ENCODE assay signal across 10 mouse cellular contexts in genomic region chr3:14667126-14667525, GRCm38 (mm10). TPM values are rescaled to one million over a fixed set of nuclear protein-coding genes. Genes with fewer than 3 reads are reported as not detected.
DNase-seq lines count a peak whose midpoint lies in the region; ATAC-seq and TF ChIP-seq lines count a peak whose summit lies in the region.
"Had no signal": no experiment of that assay in that cellular context is flagged by ENCODE, and none has a peak within 500 bp of the region (broad histone marks: within the 10 kb centered on the region; RNA-seq: fewer than 3 reads in every experiment).

No protein-coding gene starts in this region.

- no peaks in the 10 kb centered on the region for H3K4me1 ChIP-seq in kidney, embryonic 16.5 days (ENCODE audit: insufficient read depth, low read length)
- no peaks in the 10 kb centered on the region for H3K4me1 ChIP-seq in bone marrow, adult 2 months (ENCODE audit: control insufficient read depth, insufficient read depth, low read length)
- no peaks in the 10 kb centered on the region for H3K4me1 ChIP-seq in midbrain, embryonic 12.5 days
- H3K4me1 ChIP-seq: embryonic facial prominence, embryonic 15.5 days; lung, embryonic 15.5 days had no signal

- H3K9me3 ChIP-seq in kidney, embryonic 16.5 days (ENCODE audit: low read length): no peaks in the 10 kb centered on the region
- no peaks in the 10 kb centered on the region for H3K9me3 ChIP-seq in midbrain, embryonic 12.5 days
- H3K9me3 ChIP-seq: embryonic facial prominence, embryonic 15.5 days; lung, embryonic 15.5 days had no signal

- no peak for TF ChIP-seq POLR2A in bone marrow, adult 2 months (IDR thresholded peaks at IDR 0.05; ENCODE audit: borderline replicate concordance, control insufficient read depth, low read depth, low read length)

- peak; percentile 34; the same call in 1 of the 2 replicates for TF ChIP-seq CTCF in bone marrow, adult 2 months (IDR thresholded peaks at IDR 0.05; ENCODE audit: control insufficient read depth, insufficient read depth, low read length)

- H3K36me3 ChIP-seq in kidney, embryonic 16.5 days (ENCODE audit: insufficient read depth, low read length): no peaks in the 10 kb centered on the region
- no peaks in the 10 kb centered on the region for H3K36me3 ChIP-seq in midbrain, embryonic 12.5 days
- H3K36me3 ChIP-seq: embryonic facial prominence, embryonic 15.5 days; lung, embryonic 15.5 days had no signal

- DNase-seq in kidney, adult 11 months: peak; percentile 28
- peak; percentile 51 for DNase-seq in ES-CJ7 (ENCODE audit: low read depth, low spot score)
- peak; percentile 44 to 56 for DNase-seq in layer of hippocampus, postnatal 10 days (ENCODE audit: low spot score in 2 of 2)
- DNase-seq in urinary bladder, postnatal 36 days (ENCODE audit: low spot score in 2 of 2): peak; percentile 33 to 62

- no peak overlapping the region for H3K4me3 ChIP-seq in kidney, embryonic 16.5 days (ENCODE audit: low read length)
- H3K4me3 ChIP-seq in bone marrow, adult 2 months (replicated peaks; ENCODE audit: control insufficient read depth, low read depth, low read length): no peak overlapping the region
- no peak overlapping the region for H3K4me3 ChIP-seq in midbrain, embryonic 12.5 days
- H3K4me3 ChIP-seq: embryonic facial prominence, embryonic 15.5 days; lung, embryonic 15.5 days had no signal

- 43% methylated on average over 2 of the region's 2 CpGs for WGBS in kidney, embryonic 16.5 days
- 42% methylated on average over 2 of the region's 2 CpGs for WGBS in bone marrow, adult 2 months
- WGBS in midbrain, embryonic 12.5 days: 58% methylated on average over 2 of the region's 2 CpGs

- no peak overlapping the region for H3K4me2 ChIP-seq in kidney, embryonic 16.5 days (replicated peaks; ENCODE audit: low read depth, low read length)
- no peak overlapping the region for H3K4me2 ChIP-seq in midbrain, embryonic 12.5 days (replicated peaks)
- H3K4me2 ChIP-seq: embryonic facial prominence, embryonic 15.5 days; lung, embryonic 15.5 days had no signal

- no peak overlapping the region for H3K27ac ChIP-seq in kidney, embryonic 16.5 days (ENCODE audit: low read length)
- no peak overlapping the region for H3K27ac ChIP-seq in bone marrow, adult 2 months (ENCODE audit: control insufficient read depth, insufficient read depth, low read depth, low read length, poor library complexity)
- no peak overlapping the region for H3K27ac ChIP-seq in midbrain, embryonic 12.5 days (replicated peaks)
- H3K27ac ChIP-seq: embryonic facial prominence, embryonic 15.5 days; lung, embryonic 15.5 days had no signal

- no peak for ATAC-seq in kidney, embryonic 16.5 days (ENCODE audit: low FRiP score, low TSS enrichment)
- ATAC-seq in frontal cortex, adult (ENCODE audit: low TSS enrichment): peak; percentile 93
- ATAC-seq in midbrain, embryonic 12.5 days (ENCODE audit: low FRiP score, low read depth): peak; percentile 69; the same call in 1 of the 2 replicates

- H3K9ac ChIP-seq in kidney, embryonic 16.5 days (replicated peaks; ENCODE audit: low read length): no peak overlapping the region
- no peak overlapping the region for H3K9ac ChIP-seq in midbrain, embryonic 12.5 days (replicated peaks)
- H3K9ac ChIP-seq: embryonic facial prominence, embryonic 15.5 days; lung, embryonic 15.5 days had no signal

- no peaks in the 10 kb centered on the region for H3K27me3 ChIP-seq in kidney, embryonic 16.5 days (ENCODE audit: insufficient read depth, low read length)
- no peaks in the 10 kb centered on the region for H3K27me3 ChIP-seq in midbrain, embryonic 12.5 days
- H3K27me3 ChIP-seq: embryonic facial prominence, embryonic 15.5 days; lung, embryonic 15.5 days had no signal

RNA-seq across cellular contexts. Expression of gene Car13, which starts 25.6 kb away (rescaled TPM):
- polyA plus RNA-seq in kidney, embryonic 16.5 days (2015; fragmentation: Nextera tagmentation; extraction: Ambion mirVana): 3.7 and 4.0 TPM in 2 replicates
- 2.1 and 3.7 TPM in 2 replicates for polyA plus RNA-seq in bone marrow, adult 2 months (2011; ENCODE audit: insufficient read depth, insufficient read length, low replicate concordance, missing spikeins)
- under 1 TPM; 0.41 to 0.80 TPM for total RNA-seq in layer of hippocampus, postnatal 10 days (2021)
- 1.5 and 1.8 TPM in 2 replicates for polyA plus RNA-seq in midbrain, embryonic 12.5 days (2016; fragmentation: Nextera tagmentation; extraction: Ambion mirVana)

RNA-seq across cellular contexts. Expression of gene 1810022K09Rik, which starts 56.0 kb away (rescaled TPM):
- 318 and 320 TPM in 2 replicates for polyA plus RNA-seq in kidney, embryonic 16.5 days (2015; fragmentation: Nextera tagmentation; extraction: Ambion mirVana)
- 109 and 240 TPM in 2 replicates for polyA plus RNA-seq in bone marrow, adult 2 months (2011; ENCODE audit: insufficient read depth, insufficient read length, low replicate concordance, missing spikeins)
- 100 to 1,000 TPM; 104 to 131 TPM for total RNA-seq in layer of hippocampus, postnatal 10 days (2021)
- 513 and 551 TPM in 2 replicates for polyA plus RNA-seq in midbrain, embryonic 12.5 days (2016; fragmentation: Nextera tagmentation; extraction: Ambion mirVana)
